Mouse (Mus musculus) midbrain, embryonic 11.5 days (tissue): ENCODE measurements around the gene Olfr1509. TPM values are rescaled to one million over a fixed set of nuclear protein-coding genes. Genes with fewer than 3 reads are reported as not detected.

Experiments
- ATAC-seq: fragments of 200-750 bp; cut with Nextera tagmentation; 2 replicates; pipeline ENCODE4 v1.8.0; 2017; ENCODE audit warnings: moderate TSS enrichment, moderate library complexity; ENCODE audit not compliant: low FRiP score
- DNase-seq: peaks from one replicate; pipeline ENCODE4 v3.0.0; 2015; ENCODE audit warnings: low spot score; ENCODE audit errors: missing footprints
- H3K27ac ChIP-seq: fragments of 300-500 bp; sonication (generic); 2 replicates; pipeline ENCODE4 v1.5.1; 2014; ENCODE audit warnings: low read depth, low read length
- H3K27me3 ChIP-seq: fragments of 300-500 bp; sonication (generic); 2 replicates; pipeline ENCODE4 v1.6.1; 2014; ENCODE audit warnings: mild to moderate bottlenecking, low read length, moderate library complexity, mixed read lengths; ENCODE audit not compliant: control insufficient read depth, insufficient read depth
- H3K36me3 ChIP-seq: fragments of 300-500 bp; sonication (generic); 2 replicates; pipeline ENCODE4 v1.6.1; 2014; ENCODE audit warnings: mild to moderate bottlenecking, low read length, moderate library complexity, mixed read lengths; ENCODE audit not compliant: control insufficient read depth, insufficient read depth
- H3K4me1 ChIP-seq: fragments of 300-500 bp; sonication (generic); 2 replicates; pipeline ENCODE4 v1.6.1; 2014; ENCODE audit warnings: low read length; ENCODE audit not compliant: control insufficient read depth, insufficient read depth
- H3K4me2 ChIP-seq: fragments of 300-500 bp; sonication (generic); 2 replicates; pipeline ENCODE4 v1.6.1; 2014; ENCODE audit warnings: mild to moderate bottlenecking, moderate library complexity
- H3K4me3 ChIP-seq: fragments of 300-500 bp; sonication (generic); 2 replicates; pipeline ENCODE4 v1.5.1; 2014; ENCODE audit warnings: low read depth, low read length
- H3K9ac ChIP-seq: fragments of 300-500 bp; sonication (generic); 2 replicates; pipeline ENCODE4 v1.6.1; 2014; ENCODE audit warnings: low read length
- H3K9me3 ChIP-seq: fragments of 300-500 bp; sonication (generic); 2 replicates; pipeline ENCODE4 v1.6.1; 2016; ENCODE audit warnings: low read length; ENCODE audit not compliant: control insufficient read depth
- WGBS: fragments of 180-500 bp; shearing (Covaris S2); extraction: QIAGEN DNeasy Blood & Tissue Kit; methylation state at CpG from one replicate; pipeline ENCODE4 v1.1.7; 2014; 5-methylcytosine and 5-hydroxymethylcytosine counted together
- polyA plus RNA-seq: library from polyadenylated mRNA; unstranded; fragments of >200 nt; fragmentation: Nextera tagmentation; extraction: Ambion mirVana; gene quantifications from 2 replicates; pipeline ENCODE4 v1.2.1, GENCODE M21; 2014

The Olfr1509 gene
- polyA plus RNA-seq, 1 experiment from 2014 or later = not detected

GRCm38 (mm10) chr14:52495516-52495915, 52.7 kb downstream of the Olfr1509 start, which contains the start of gene Olfr1507:
Olfr1507 (minus strand) TSS chr14:52495749.
- Histone ChIP-seq H3K4me2 (no peak within 1 kb of the TSS), H3K9ac (no peak within 1 kb of the TSS), H3K27me3 (no peaks in the 10 kb centered on the region), H3K9me3 (no peaks in the 10 kb centered on the region), H3K27ac (no peak within 1 kb of the TSS), H3K4me3 (no peak within 1 kb of the TSS), H3K36me3 (no peaks in the 10 kb centered on the region), H3K4me1 (no peaks in the 10 kb centered on the region)
- 86% methylated on average over 4 of the region's 4 CpGs for WGBS
- ATAC-seq = no peak
- DNase-seq = no peak

Other genes starting within 250 kb of the Olfr1509 start
- gene Supt16, start 245.6 kb upstream of the Olfr1509 start, polyA plus RNA-seq = 81.5 and 86.7 TPM in 2 replicates
- 46.7 and 52.5 TPM in 2 replicates for gene Chd8, start 185.2 kb upstream of the Olfr1509 start, polyA plus RNA-seq
- 50.6 and 51.2 TPM in 2 replicates for gene Tox4, start 163.8 kb upstream of the Olfr1509 start, polyA plus RNA-seq
- gene Rab2b, start 163.4 kb upstream of the Olfr1509 start, polyA plus RNA-seq = 39.1 and 41.9 TPM in 2 replicates
- gene Mettl3, start 137.9 kb upstream of the Olfr1509 start, polyA plus RNA-seq = 48.2 and 52.2 TPM in 2 replicates
- 57.4 and 65.1 TPM in 2 replicates for gene Sall2, start 114.2 kb upstream of the Olfr1509 start, polyA plus RNA-seq
- not detected in 2 replicates for gene Olfr1513, start 86.6 kb upstream of the Olfr1509 start, polyA plus RNA-seq
- not detected in 2 replicates for gene Olfr1512, start 63.8 kb upstream of the Olfr1509 start, polyA plus RNA-seq
- not detected in 2 replicates for gene Olfr1511, start 45.6 kb upstream of the Olfr1509 start, polyA plus RNA-seq
- gene Olfr1510, start 28.6 kb upstream of the Olfr1509 start, polyA plus RNA-seq = not detected in 2 replicates
- not detected in 2 replicates for gene Olfr1508, start 24.5 kb downstream of the Olfr1509 start, polyA plus RNA-seq
- not detected in 2 replicates for gene Olfr1507, start 52.8 kb downstream of the Olfr1509 start, polyA plus RNA-seq